Mouse (Mus musculus) cerebellum, postnatal 4 days (tissue): ENCODE data around the gene Rreb1.

Source experiments
- DNase-seq, 2 experiments: peaks; one replicate each; pipeline ENCODE4 v3.0.0; 2022; ENCODE audit warnings: low spot score in 2 of 2, mixed read lengths in 1 of 2

Rreb1 gene

GRCm38 (mm10) chr13:37853441-37853840, 75.2 kb downstream of the Rreb1 start:
- no peak for DNase-seq

GRCm38 (mm10) chr13:37854031-37854431, 75.8 kb downstream of the Rreb1 start:
- no peak for DNase-seq

- no peak for DNase-seq
These were observed 76.4 kb downstream of the Rreb1 start for GRCm38 (mm10) chr13:37854455-37855220.

- no peak for DNase-seq
These were observed 77.1 kb downstream of the Rreb1 start for GRCm38 (mm10) chr13:37855221-37855757.

GRCm38 (mm10) chr13:37855765-37856164, 77.6 kb downstream of the Rreb1 start:
- no peak for DNase-seq

- DNase-seq, result no peak
These were observed 78.3 kb downstream of the Rreb1 start for GRCm38 (mm10) chr13:37856537-37856936.

GRCm38 (mm10) chr13:37857284-37858065, 79.3 kb downstream of the Rreb1 start:
- DNase-seq, result peak; percentile 90 to 98

GRCm38 (mm10) chr13:37858066-37858501, 79.9 kb downstream of the Rreb1 start:
- DNase-seq, result peak in 1 of 2 experiments; percentile 25

- DNase-seq, result no peak
These were observed 80.3 kb downstream of the Rreb1 start for GRCm38 (mm10) chr13:37858508-37858907.

- no peak for DNase-seq
These were observed 81.6 kb downstream of the Rreb1 start for GRCm38 (mm10) chr13:37859782-37860181.

GRCm38 (mm10) chr13:37860204-37860603, 82.0 kb downstream of the Rreb1 start:
- DNase-seq, result no peak

- DNase-seq, result no peak
These were observed 82.6 kb downstream of the Rreb1 start for GRCm38 (mm10) chr13:37860789-37861188.

GRCm38 (mm10) chr13:37862492-37862891, 84.3 kb downstream of the Rreb1 start:
- no peak for DNase-seq

GRCm38 (mm10) chr13:37863643-37864042, 85.4 kb downstream of the Rreb1 start:
- DNase-seq, result no peak

- DNase-seq, result no peak
These were observed 86.5 kb downstream of the Rreb1 start for GRCm38 (mm10) chr13:37864697-37865096.

GRCm38 (mm10) chr13:37866296-37866695, 88.1 kb downstream of the Rreb1 start:
- no peak for DNase-seq

- DNase-seq, result no peak
These were observed 88.6 kb downstream of the Rreb1 start for GRCm38 (mm10) chr13:37866846-37867245.

- DNase-seq, result no peak
These were observed 92.1 kb downstream of the Rreb1 start for GRCm38 (mm10) chr13:37870118-37870908.

- no peak for DNase-seq
These were observed 94.1 kb downstream of the Rreb1 start for GRCm38 (mm10) chr13:37872142-37872835.

- DNase-seq, result no peak
These were observed 95.1 kb downstream of the Rreb1 start for GRCm38 (mm10) chr13:37873125-37873891.
